Mouse (Mus musculus): ENCODE measurements around the gene Apob.
A peak's percentile ranks its signal among the peaks of the same experiment; 100 is the strongest.

Apob gene

GRCm38 (mm10) chr12:8032359-8032755 lies 54.9 kb downstream of the Apob start:
- no peak for DNase-seq (ENCODE audit: low read depth, low spot score)

GRCm38 (mm10) chr12:8038081-8038730 lies 60.8 kb downstream of the Apob start:
- no peak for DNase-seq (ENCODE audit: low read depth, low spot score)

- DNase-seq (ENCODE audit: low read depth, low spot score) = no peak
Measured at GRCm38 (mm10) chr12:8042626-8043394, 65.4 kb downstream of the Apob start.

- DNase-seq (ENCODE audit: low read depth, low spot score) = no peak
Measured at GRCm38 (mm10) chr12:8047046-8047445, 69.6 kb downstream of the Apob start.

- no peak for DNase-seq (ENCODE audit: low read depth, low spot score)
Measured at GRCm38 (mm10) chr12:8047789-8048309, 70.4 kb downstream of the Apob start.

- DNase-seq (ENCODE audit: low read depth, low spot score) = no peak
Measured at GRCm38 (mm10) chr12:8056001-8056640, 78.7 kb downstream of the Apob start.

GRCm38 (mm10) chr12:8059576-8059975 lies 82.1 kb downstream of the Apob start:
- DNase-seq (ENCODE audit: low read depth, low spot score) = peak; percentile 74

- no peak for DNase-seq (ENCODE audit: low read depth, low spot score)
Measured at GRCm38 (mm10) chr12:8063363-8064065, 86.1 kb downstream of the Apob start.
